Mouse (Mus musculus) C2C12 (cell line): ENCODE data around the gene Tbc1d32. TPM values are rescaled to one million over a fixed set of nuclear protein-coding genes. Genes with fewer than 3 reads are reported as not detected.
"Not testable (repeated sequence)": the region's sequence is repeated elsewhere in the genome, so short reads cannot be mapped to it uniquely, and the experiment has no call there.

Experiments
- H3K27me3 ChIP-seq: one replicate; pipeline ENCODE4 v1.6.1; 2011; ENCODE audit not compliant: control insufficient read depth, insufficient read depth, insufficient read length
- H3K36me3 ChIP-seq: one replicate; pipeline ENCODE4 v1.6.1; 2011; ENCODE audit not compliant: control insufficient read depth, insufficient read depth
- H3K4me3 ChIP-seq: one replicate; pipeline ENCODE4 v1.5.1; 2011; ENCODE audit warnings: mild to moderate bottlenecking, control low read depth; ENCODE audit not compliant: poor library complexity, insufficient read depth, severe bottlenecking
- H3K79me2 ChIP-seq: one replicate; pipeline ENCODE4 v1.6.1; 2011; ENCODE audit not compliant: control insufficient read depth, insufficient read depth
- H3K79me3 ChIP-seq: one replicate; pipeline ENCODE4 v1.6.1; 2011; ENCODE audit warnings: low read depth, control low read depth
- H3ac ChIP-seq: one replicate; pipeline ENCODE3; 2011; ENCODE audit warnings: low read depth; ENCODE audit not compliant: control insufficient read depth, insufficient read length
- CEBPB ChIP-seq: IDR thresholded peaks from one replicate; pipeline ENCODE4 v1.6.1; 2011; ENCODE audit warnings: low read depth, mild to moderate bottlenecking, control low read depth, moderate library complexity
- CTCF ChIP-seq: IDR thresholded peaks from one replicate; pipeline ENCODE4 v1.5.1; 2011; ENCODE audit not compliant: control insufficient read depth, insufficient read depth, insufficient read length
- FOSL1 ChIP-seq: IDR thresholded peaks from one replicate; pipeline ENCODE4 v1.8.0; 2011; ENCODE audit warnings: mild to moderate bottlenecking, low read length; ENCODE audit not compliant: poor library complexity, insufficient read depth, severe bottlenecking
- MAX ChIP-seq: IDR thresholded peaks from one replicate; pipeline ENCODE4 v1.6.1; 2011; ENCODE audit warnings: mild to moderate bottlenecking, control low read depth
- MYOD1 ChIP-seq: IDR thresholded peaks from one replicate; pipeline ENCODE4 v1.6.1; 2011; ENCODE audit warnings: low read depth; ENCODE audit not compliant: control insufficient read depth, insufficient read length
- MYOG ChIP-seq: IDR thresholded peaks from one replicate; pipeline ENCODE4 v1.6.1; 2011; ENCODE audit not compliant: control insufficient read depth, insufficient read length; ENCODE audit errors: extremely low read depth
- USF1 ChIP-seq: IDR thresholded peaks from one replicate; pipeline ENCODE4 v1.6.1; 2011; ENCODE audit warnings: low read depth, mild to moderate bottlenecking, control low read depth, moderate library complexity
- polyA plus RNA-seq: library from polyadenylated mRNA; unstranded; fragments of >200 nt; fragmentation: generic; extraction: Trizol; gene quantifications from one replicate; pipeline ENCODE4 v1.2.1, GENCODE M21; 2012; ENCODE audit warnings: missing spikeins

The Tbc1d32 gene
- polyA plus RNA-seq, 1 experiment, result 0.71 TPM

DNA sequence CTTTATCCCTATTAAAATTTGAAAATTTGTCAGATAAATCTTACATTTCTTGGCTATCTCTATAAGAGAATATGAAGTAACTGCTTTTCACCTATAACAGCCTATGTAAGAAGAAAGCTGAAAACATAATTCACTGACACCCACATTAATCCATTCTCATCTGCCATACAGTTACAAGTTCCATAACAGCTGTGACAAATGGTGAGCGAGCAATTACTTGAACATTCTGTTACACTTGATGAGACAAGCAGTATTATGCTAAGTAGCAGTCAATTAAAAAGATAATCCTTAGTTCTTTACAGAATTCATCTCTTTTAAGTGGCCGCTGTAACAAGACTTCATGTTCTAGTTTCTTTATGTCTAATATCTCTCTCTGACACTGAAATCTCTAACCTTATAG, 24.1 kb downstream of the Tbc1d32 start:
- TF ChIP-seq MYOD1 (no peak), CTCF (no peak), FOSL1 (no peak), MYOG (no peak), CEBPB (no peak), MAX (no peak)
- Histone ChIP-seq H3K27me3 (no peaks in the 10 kb centered on the region), H3ac (no peak overlapping the region), H3K79me2 (no peaks in the 10 kb centered on the region), H3K36me3 (no peaks in the 10 kb centered on the region), H3K79me3 (no peaks in the 10 kb centered on the region), H3K4me3 (no peak overlapping the region)

DNA sequence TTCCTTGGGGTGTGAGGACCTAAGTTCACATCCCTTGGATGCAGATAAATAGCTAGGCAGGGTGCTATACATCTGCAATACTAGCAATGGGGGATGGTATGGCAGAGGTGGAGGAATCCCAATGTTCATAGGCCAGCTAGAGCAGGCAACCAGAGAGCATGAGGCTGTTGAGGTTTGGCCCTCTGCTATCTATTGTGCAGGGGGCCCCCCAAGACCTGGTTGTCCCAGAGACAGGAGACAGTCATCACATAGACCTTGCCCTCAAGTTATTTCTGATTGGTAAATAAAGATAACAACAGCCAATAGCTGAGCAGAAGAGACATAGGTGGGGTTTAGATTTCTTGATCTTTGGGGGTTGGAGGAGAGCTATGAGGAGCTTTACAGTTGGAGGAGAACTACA, 28.6 kb downstream of the Tbc1d32 start:
- Histone ChIP-seq H3K4me3 (no peak overlapping the region), H3ac (no peak overlapping the region), H3K36me3 (no peaks in the 10 kb centered on the region), H3K27me3 (no peaks in the 10 kb centered on the region), H3K79me3 (no peaks in the 10 kb centered on the region), H3K79me2 (no peaks in the 10 kb centered on the region)
- no peak for TF ChIP-seq CTCF
- no peak for TF ChIP-seq MYOD1
- no peak for TF ChIP-seq CEBPB
- no peak for TF ChIP-seq MYOG
- no peak for TF ChIP-seq FOSL1

DNA sequence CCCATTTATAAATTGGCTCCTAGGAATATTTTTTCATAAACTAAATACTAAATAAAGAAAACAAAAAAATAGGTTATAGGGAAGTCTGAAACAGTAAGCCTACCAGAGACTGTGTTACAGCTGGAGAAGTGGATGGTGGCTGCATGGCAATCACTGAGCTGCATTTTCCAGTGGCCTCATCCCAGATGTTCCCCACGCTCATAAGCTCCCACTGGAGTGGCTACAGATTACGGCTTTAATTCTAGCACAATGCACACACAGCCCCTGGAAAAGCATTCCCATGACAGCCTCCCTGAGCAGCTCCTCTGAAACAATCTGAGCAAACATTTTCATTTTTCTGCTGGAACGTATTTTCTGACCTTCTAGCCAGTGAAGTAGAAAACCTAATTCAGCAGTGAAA, 29.8 kb downstream of the Tbc1d32 start:
- Histone ChIP-seq H3K79me3 (no peaks in the 10 kb centered on the region), H3K27me3 (no peaks in the 10 kb centered on the region), H3K4me3 (no peak overlapping the region), H3K36me3 (no peaks in the 10 kb centered on the region), H3K79me2 (no peaks in the 10 kb centered on the region), H3ac (no peak overlapping the region)
- TF ChIP-seq FOSL1 (no peak), MYOG (no peak), USF1 (no peak), MAX (no peak), CEBPB (no peak), CTCF (no peak), MYOD1 (no peak)

DNA sequence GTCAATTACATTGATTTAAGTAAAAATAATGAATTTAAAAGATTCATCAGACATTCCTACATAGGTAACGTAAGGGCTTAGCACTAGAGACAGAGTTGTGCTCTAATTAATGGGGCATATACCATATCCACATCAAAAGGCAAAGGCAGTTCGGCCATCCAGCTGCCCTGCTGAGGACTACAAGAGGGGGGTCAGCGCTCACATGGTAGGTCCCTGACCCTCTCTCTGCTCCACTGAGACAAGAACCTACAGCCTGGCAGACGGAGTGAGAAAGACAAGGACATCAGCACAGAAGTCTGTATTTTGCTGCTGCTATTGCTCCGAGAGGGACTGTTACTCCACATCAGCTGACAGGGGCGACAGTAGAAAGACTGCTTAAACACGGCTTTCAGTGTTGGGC, 34.2 kb downstream of the Tbc1d32 start:
- no peak overlapping the region for H3ac ChIP-seq
- H3K36me3 ChIP-seq, result no peaks in the 10 kb centered on the region
- H3K79me3 ChIP-seq, result no peaks in the 10 kb centered on the region
- no peak overlapping the region for H3K4me3 ChIP-seq
- H3K79me2 ChIP-seq, result no peaks in the 10 kb centered on the region
- TF ChIP-seq USF1, result no peak
- no peak for TF ChIP-seq MAX
- no peak for TF ChIP-seq CEBPB
- TF ChIP-seq MYOD1, result no peak
- TF ChIP-seq MYOG, result no peak
- no peak for TF ChIP-seq FOSL1
- TF ChIP-seq CTCF, result no peak
- no peaks in the 10 kb centered on the region for H3K27me3 ChIP-seq

DNA sequence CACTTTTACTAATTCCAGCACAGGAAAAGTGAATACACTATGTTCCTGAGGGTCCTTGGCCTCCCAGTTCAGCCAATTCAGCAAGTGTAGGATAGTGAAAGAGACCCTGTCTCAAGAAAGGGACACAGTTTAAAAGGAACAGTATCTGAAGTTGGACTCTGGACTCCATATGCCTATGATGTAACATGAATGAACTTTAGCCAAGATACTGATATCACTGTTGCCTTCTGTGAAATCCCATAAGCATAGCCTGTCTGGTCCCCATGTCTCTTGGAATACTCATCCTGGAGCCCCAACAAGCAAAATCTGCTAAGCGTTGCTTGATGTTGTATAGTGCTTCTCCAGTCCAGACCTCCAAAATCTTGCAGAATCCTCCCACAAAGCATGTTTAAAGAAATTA, 46.8 kb downstream of the Tbc1d32 start:
- Histone ChIP-seq H3K79me3 (no peaks in the 10 kb centered on the region), H3K27me3 (no peaks in the 10 kb centered on the region), H3ac (no peak overlapping the region), H3K4me3 (no peak overlapping the region), H3K36me3 (no peaks in the 10 kb centered on the region), H3K79me2 (no peaks in the 10 kb centered on the region)
- TF ChIP-seq FOSL1, result no peak
- no peak for TF ChIP-seq MAX
- TF ChIP-seq CEBPB, result no peak
- TF ChIP-seq USF1, result no peak
- TF ChIP-seq CTCF, result no peak
- TF ChIP-seq MYOG, result no peak
- TF ChIP-seq MYOD1, result no peak

DNA sequence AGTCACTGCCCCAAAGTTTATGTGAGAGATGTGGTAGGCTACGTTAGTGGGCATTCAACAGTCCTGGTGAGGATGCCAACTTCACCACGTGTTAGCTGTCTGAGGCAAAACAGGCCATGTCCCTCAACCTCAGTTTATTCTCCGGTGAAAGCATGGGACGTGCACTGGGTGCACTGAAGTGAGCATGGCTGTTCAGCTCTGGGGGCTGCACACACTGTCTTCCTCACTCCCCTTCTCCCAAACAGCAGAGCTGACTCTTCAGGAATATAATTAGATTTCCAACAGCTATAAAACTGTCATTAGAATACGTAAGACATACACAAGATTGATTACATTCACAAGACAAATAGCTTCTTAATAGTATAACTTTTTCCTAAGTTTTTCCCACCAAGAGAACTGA, 55.3 kb downstream of the Tbc1d32 start:
- no peaks in the 10 kb centered on the region for H3K79me2 ChIP-seq
- no peak overlapping the region for H3K4me3 ChIP-seq
- no peak overlapping the region for H3ac ChIP-seq
- no peaks in the 10 kb centered on the region for H3K27me3 ChIP-seq
- H3K79me3 ChIP-seq, result no peaks in the 10 kb centered on the region
- TF ChIP-seq MYOG (no peak), USF1 (no peak), FOSL1 (no peak), CEBPB (no peak), MAX (no peak), MYOD1 (no peak), CTCF (no peak)
- peaks cover 4% of the 10 kb centered on the region for H3K36me3 ChIP-seq

DNA sequence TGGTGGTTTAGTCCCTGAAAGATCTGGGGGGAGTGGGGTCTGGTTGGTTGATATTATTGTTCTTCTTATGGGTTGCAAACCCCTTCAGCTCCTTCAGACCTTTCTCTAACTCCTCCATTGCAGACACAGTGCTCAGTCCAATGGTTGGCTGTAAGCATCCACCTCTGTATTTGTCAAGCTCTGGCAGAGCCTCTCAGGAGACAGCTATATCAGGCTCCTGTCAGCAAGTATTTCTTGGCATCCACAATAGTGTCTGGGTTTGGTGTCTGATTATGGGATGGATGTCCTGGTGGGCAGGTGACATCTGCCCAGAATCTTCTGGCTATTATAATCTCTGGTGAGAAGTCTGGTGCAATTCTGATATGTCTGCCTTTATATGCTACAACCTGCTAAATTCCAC, 60.8 kb downstream of the Tbc1d32 start:
- not testable (repeated sequence) for H3K27me3 ChIP-seq, H3ac ChIP-seq, H3K36me3 ChIP-seq, H3K4me3 ChIP-seq, H3K79me3 ChIP-seq, H3K79me2 ChIP-seq
